Mouse (Mus musculus): ENCODE results near the gene 2010300C02Rik. TPM values are rescaled to one million over a fixed set of nuclear protein-coding genes. Genes with fewer than 3 reads are reported as not detected.
"Not testable (repeated sequence)": the region's sequence is repeated elsewhere in the genome, so short reads cannot be mapped to it uniquely, and the experiment has no call there.

The 2010300C02Rik gene
- polyA plus RNA-seq, 1 experiment from 2014 or later = 3.5 TPM

- H3K9ac ChIP-seq (replicated peaks; ENCODE audit: low read depth, low read length) = no peak overlapping the region
- no peak overlapping the region for H3K4me3 ChIP-seq (ENCODE audit: low read depth, low read length)
- no peak overlapping the region for H3K27ac ChIP-seq (ENCODE audit: low read depth, low read length)
- no peaks in the 10 kb centered on the region for H3K36me3 ChIP-seq (ENCODE audit: control insufficient read depth, insufficient read depth, low read length)
- 50% methylated on average over 7 of the region's 7 CpGs for WGBS
- no peak overlapping the region for H3K4me2 ChIP-seq (ENCODE audit: low read depth, low read length)
- no peaks in the 10 kb centered on the region for H3K9me3 ChIP-seq (ENCODE audit: control insufficient read depth, low read length)
- no peak for ATAC-seq (ENCODE audit: low read depth)
- H3K27me3 ChIP-seq (ENCODE audit: control insufficient read depth, insufficient read depth, low read length) = peaks cover 6% of the 10 kb centered on the region
- 0 out of 2 replicates have a peak, but pooled peaks cover 5% of the 10 kb centered on the region for H3K4me1 ChIP-seq (ENCODE audit: control insufficient read depth, insufficient read depth, low read length)
Measured at GRCm38 (mm10) chr1:37718516-37718915, 1.4 kb downstream of the 2010300C02Rik start.

- Histone ChIP-seq H3K27ac (ENCODE audit: low read depth, low read length) (no peak overlapping the region), H3K4me2 (ENCODE audit: low read depth, low read length) (no peak overlapping the region), H3K27me3 (ENCODE audit: control insufficient read depth, insufficient read depth, low read length) (peaks cover 6% of the 10 kb centered on the region), H3K36me3 (ENCODE audit: control insufficient read depth, insufficient read depth, low read length) (no peaks in the 10 kb centered on the region), H3K9me3 (ENCODE audit: control insufficient read depth, low read length) (no peaks in the 10 kb centered on the region), H3K4me1 (ENCODE audit: control insufficient read depth, insufficient read depth, low read length) (0 out of 2 replicates have a peak, but pooled peaks cover 5% of the 10 kb centered on the region), H3K4me3 (ENCODE audit: low read depth, low read length) (no peak overlapping the region), H3K9ac (replicated peaks; ENCODE audit: low read depth, low read length) (no peak overlapping the region)
- no peak for ATAC-seq (ENCODE audit: low read depth)
- WGBS = 84% methylated on average over 14 of the region's 14 CpGs
Measured at GRCm38 (mm10) chr1:37717415-37718195, 2.3 kb downstream of the 2010300C02Rik start.

- 82% methylated on average over 4 of the region's 4 CpGs for WGBS
- H3K27ac ChIP-seq (ENCODE audit: low read depth, low read length); H3K4me2 ChIP-seq (ENCODE audit: low read depth, low read length); H3K4me3 ChIP-seq (ENCODE audit: low read depth, low read length); H3K27me3 ChIP-seq (ENCODE audit: control insufficient read depth, insufficient read depth, low read length); ATAC-seq (ENCODE audit: low read depth); H3K36me3 ChIP-seq (ENCODE audit: control insufficient read depth, insufficient read depth, low read length); H3K9me3 ChIP-seq (ENCODE audit: control insufficient read depth, low read length); H3K9ac ChIP-seq (replicated peaks; ENCODE audit: low read depth, low read length); H3K4me1 ChIP-seq (ENCODE audit: control insufficient read depth, insufficient read depth, low read length): not testable (repeated sequence)
Measured at GRCm38 (mm10) chr1:37712357-37712737, 7.5 kb downstream of the 2010300C02Rik start.

- Histone ChIP-seq H3K9me3 (ENCODE audit: control insufficient read depth, low read length) (no peaks in the 10 kb centered on the region), H3K36me3 (ENCODE audit: control insufficient read depth, insufficient read depth, low read length) (no peaks in the 10 kb centered on the region), H3K9ac (replicated peaks; ENCODE audit: low read depth, low read length) (no peak overlapping the region), H3K4me1 (ENCODE audit: control insufficient read depth, insufficient read depth, low read length) (no peaks in the 10 kb centered on the region), H3K27me3 (ENCODE audit: control insufficient read depth, insufficient read depth, low read length) (no peaks in the 10 kb centered on the region), H3K27ac (ENCODE audit: low read depth, low read length) (no peak overlapping the region), H3K4me2 (ENCODE audit: low read depth, low read length) (no peak overlapping the region), H3K4me3 (ENCODE audit: low read depth, low read length) (no peak overlapping the region)
- WGBS = 94% methylated on average over 10 of the region's 10 CpGs
- ATAC-seq (ENCODE audit: low read depth) = no peak
Measured at GRCm38 (mm10) chr1:37711596-37712356, 8.1 kb downstream of the 2010300C02Rik start.

- 89% methylated on average over 5 of the region's 5 CpGs for WGBS
- Histone ChIP-seq H3K9me3 (ENCODE audit: control insufficient read depth, low read length) (no peaks in the 10 kb centered on the region), H3K27ac (ENCODE audit: low read depth, low read length) (no peak overlapping the region), H3K4me3 (ENCODE audit: low read depth, low read length) (no peak overlapping the region), H3K9ac (replicated peaks; ENCODE audit: low read depth, low read length) (no peak overlapping the region), H3K36me3 (ENCODE audit: control insufficient read depth, insufficient read depth, low read length) (no peaks in the 10 kb centered on the region), H3K4me2 (ENCODE audit: low read depth, low read length) (no peak overlapping the region), H3K27me3 (ENCODE audit: control insufficient read depth, insufficient read depth, low read length) (no peaks in the 10 kb centered on the region), H3K4me1 (ENCODE audit: control insufficient read depth, insufficient read depth, low read length) (no peaks in the 10 kb centered on the region)
- no peak for ATAC-seq (ENCODE audit: low read depth)
Measured at GRCm38 (mm10) chr1:37711082-37711481, 8.8 kb downstream of the 2010300C02Rik start.

GRCm38 (mm10) chr1:37709736-37710135 is 10.1 kb downstream of the 2010300C02Rik start:
- Histone ChIP-seq H3K4me3 (ENCODE audit: low read depth, low read length) (no peak overlapping the region), H3K9ac (replicated peaks; ENCODE audit: low read depth, low read length) (no peak overlapping the region), H3K36me3 (ENCODE audit: control insufficient read depth, insufficient read depth, low read length) (no peaks in the 10 kb centered on the region), H3K4me1 (ENCODE audit: control insufficient read depth, insufficient read depth, low read length) (no peaks in the 10 kb centered on the region), H3K27ac (ENCODE audit: low read depth, low read length) (no peak overlapping the region), H3K9me3 (ENCODE audit: control insufficient read depth, low read length) (no peaks in the 10 kb centered on the region), H3K4me2 (ENCODE audit: low read depth, low read length) (no peak overlapping the region), H3K27me3 (ENCODE audit: control insufficient read depth, insufficient read depth, low read length) (no peaks in the 10 kb centered on the region)
- WGBS = 81% methylated on average over 8 of the region's 8 CpGs
- no peak for ATAC-seq (ENCODE audit: low read depth)

- no peak overlapping the region for H3K4me2 ChIP-seq (ENCODE audit: low read depth, low read length)
- H3K4me3 ChIP-seq (ENCODE audit: low read depth, low read length) = no peak overlapping the region
- H3K36me3 ChIP-seq (ENCODE audit: control insufficient read depth, insufficient read depth, low read length) = no peaks in the 10 kb centered on the region
- no peak overlapping the region for H3K9ac ChIP-seq (replicated peaks; ENCODE audit: low read depth, low read length)
- 94% methylated on average over 6 of the region's 6 CpGs for WGBS
- no peaks in the 10 kb centered on the region for H3K4me1 ChIP-seq (ENCODE audit: control insufficient read depth, insufficient read depth, low read length)
- H3K27ac ChIP-seq (ENCODE audit: low read depth, low read length) = no peak overlapping the region
- no peaks in the 10 kb centered on the region for H3K27me3 ChIP-seq (ENCODE audit: control insufficient read depth, insufficient read depth, low read length)
- H3K9me3 ChIP-seq (ENCODE audit: control insufficient read depth, low read length) = no peaks in the 10 kb centered on the region
- ATAC-seq (ENCODE audit: low read depth) = no peak
Measured at GRCm38 (mm10) chr1:37708270-37708955, 11.5 kb downstream of the 2010300C02Rik start.

GRCm38 (mm10) chr1:37702326-37702725 is 17.6 kb downstream of the 2010300C02Rik start:
- 71% methylated on average over 4 of the region's 4 CpGs for WGBS
- Histone ChIP-seq H3K9me3 (ENCODE audit: control insufficient read depth, low read length) (no peaks in the 10 kb centered on the region), H3K4me1 (ENCODE audit: control insufficient read depth, insufficient read depth, low read length) (no peaks in the 10 kb centered on the region), H3K4me2 (ENCODE audit: low read depth, low read length) (no peak overlapping the region), H3K27ac (ENCODE audit: low read depth, low read length) (no peak overlapping the region), H3K4me3 (ENCODE audit: low read depth, low read length) (no peak overlapping the region), H3K36me3 (ENCODE audit: control insufficient read depth, insufficient read depth, low read length) (no peaks in the 10 kb centered on the region), H3K9ac (replicated peaks; ENCODE audit: low read depth, low read length) (no peak overlapping the region), H3K27me3 (ENCODE audit: control insufficient read depth, insufficient read depth, low read length) (no peaks in the 10 kb centered on the region)
- no peak for ATAC-seq (ENCODE audit: low read depth)

Measured in neural tube, embryonic 14.5 days (tissue).